Mouse (Mus musculus) intestine, embryonic 14.5 days (tissue): ENCODE results near the gene Fam129a. TPM values are rescaled to one million over a fixed set of nuclear protein-coding genes. Genes with fewer than 3 reads are reported as not detected.

ENCODE experiments used
- ATAC-seq: fragments of 200-750 bp; cut with Nextera tagmentation; replicated peaks from 2 replicates; pipeline ENCODE4 v1.8.0; 2017; ENCODE audit warnings: low read depth, moderate number of reproducible peaks, moderate TSS enrichment, moderate library complexity; ENCODE audit not compliant: low FRiP score, low TSS enrichment
- DNase-seq: peaks from one replicate; pipeline ENCODE4 v3.0.0-alpha.2; 2018; ENCODE audit warnings: low spot score
- H3K27ac ChIP-seq: fragments of 300-500 bp; sonication (generic); 2 replicates; pipeline ENCODE4 v1.5.1; 2014; ENCODE audit warnings: low read depth, mild to moderate bottlenecking, control low read depth
- H3K27me3 ChIP-seq: fragments of 300-500 bp; sonication (generic); replicated peaks from 2 replicates; pipeline ENCODE4 v1.6.1; 2014; ENCODE audit warnings: low read length, control low read depth; ENCODE audit not compliant: control insufficient read depth, insufficient read depth
- H3K36me3 ChIP-seq: fragments of 300-500 bp; sonication (generic); 2 replicates; pipeline ENCODE4 v1.6.1; 2014; ENCODE audit warnings: low read length, control low read depth; ENCODE audit not compliant: control insufficient read depth, insufficient read depth
- H3K4me1 ChIP-seq: fragments of 300-500 bp; sonication (generic); replicated peaks from 2 replicates; pipeline ENCODE4 v1.6.1; 2014; ENCODE audit warnings: low read length, control low read depth, mixed read lengths; ENCODE audit not compliant: control insufficient read depth, insufficient read depth
- H3K4me2 ChIP-seq: fragments of 300-500 bp; sonication (generic); 2 replicates; pipeline ENCODE4 v1.6.1; 2014; ENCODE audit warnings: low read length
- H3K4me3 ChIP-seq: fragments of 300-500 bp; sonication (generic); 2 replicates; pipeline ENCODE4 v1.5.1; 2014; ENCODE audit warnings: low read depth, low read length, control low read depth, mixed read lengths
- H3K9ac ChIP-seq: fragments of 300-500 bp; sonication (generic); 2 replicates; pipeline ENCODE4 v1.6.1; 2014; ENCODE audit warnings: mild to moderate bottlenecking, low read length
- H3K9me3 ChIP-seq: fragments of 300-500 bp; sonication (generic); 2 replicates; pipeline ENCODE4 v1.6.1; 2016; ENCODE audit warnings: low read length, control low read depth; ENCODE audit not compliant: control insufficient read depth
- WGBS: fragments of 180-500 bp; shearing (Covaris S2); extraction: QIAGEN DNeasy Blood & Tissue Kit; methylation state at CpG from one replicate; pipeline ENCODE4 v1.1.7; 2014; 5-methylcytosine and 5-hydroxymethylcytosine counted together
- polyA plus RNA-seq: library from polyadenylated mRNA; unstranded; fragments of >200 nt; fragmentation: Nextera tagmentation; extraction: Ambion mirVana; gene quantifications from 2 replicates; pipeline ENCODE4 v1.2.1, GENCODE M21; 2014

Gene Fam129a
- polyA plus RNA-seq, 1 experiment from 2014 or later: 5.2 TPM

DNA sequence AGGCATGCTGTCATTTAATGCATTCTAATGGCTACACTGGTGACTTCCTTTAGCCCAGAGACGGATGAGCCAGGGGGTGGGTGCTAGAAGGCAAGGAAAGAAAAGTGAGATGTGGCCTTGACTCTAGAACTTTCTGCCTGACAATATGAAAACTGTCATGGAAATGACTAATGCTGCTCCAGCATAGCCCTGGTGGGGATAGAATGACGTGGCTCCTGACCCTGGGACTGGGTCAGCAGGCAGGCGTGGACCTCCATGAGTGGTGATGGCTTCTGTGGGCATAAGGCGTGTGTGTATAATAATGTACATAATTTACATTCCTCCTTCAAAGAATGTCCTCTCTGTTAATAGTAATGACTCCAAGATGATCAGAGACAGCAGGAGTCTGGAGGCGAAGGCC lies 104.7 kb downstream of the Fam129a start:
- 27% methylated on average over 5 of the region's 5 CpGs for WGBS
- H3K9me3 ChIP-seq: no peaks in the 10 kb centered on the region
- no peak overlapping the region for H3K27ac ChIP-seq
- no peak overlapping the region for H3K4me2 ChIP-seq
- H3K36me3 ChIP-seq: no peaks in the 10 kb centered on the region
- H3K9ac ChIP-seq: no peak overlapping the region
- peaks cover 20% of the 10 kb centered on the region; the same call in 1 of the 2 replicates for H3K4me1 ChIP-seq
- ATAC-seq (0 out of 2 replicates have a peak, but pooled peaks have one; percentile 22), DNase-seq (no peak)
- no peaks in the 10 kb centered on the region for H3K27me3 ChIP-seq
- no peak overlapping the region for H3K4me3 ChIP-seq

DNA sequence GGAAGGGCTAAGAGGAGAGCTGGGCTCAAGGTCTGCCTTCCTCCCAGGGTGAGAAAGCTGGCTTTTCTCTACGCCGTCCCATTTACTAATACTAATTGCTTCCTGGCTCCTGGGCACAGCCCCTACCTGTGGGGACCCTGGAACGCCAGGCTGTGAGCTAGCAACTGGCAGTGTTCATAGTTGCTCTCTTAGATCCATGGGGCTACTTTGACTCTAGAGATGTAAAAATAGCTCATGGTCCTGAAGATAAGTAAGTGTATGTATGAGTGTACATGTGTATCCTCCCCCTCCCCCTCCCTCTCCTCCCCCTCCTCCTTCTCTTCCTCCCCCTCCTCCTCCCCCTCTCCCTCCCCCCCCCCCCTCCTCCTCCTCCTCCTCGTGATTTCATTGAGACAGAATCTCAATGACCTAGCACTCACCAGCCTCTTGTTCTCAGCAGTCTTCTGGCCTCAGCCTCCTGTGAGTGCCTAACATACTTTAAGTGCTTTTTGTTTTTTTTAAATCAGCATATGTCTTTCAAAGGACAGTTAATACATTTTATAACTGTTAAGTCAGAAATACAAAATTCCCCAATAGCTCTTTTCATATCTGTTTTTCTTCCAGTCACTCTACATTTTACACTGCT lies 106.3 kb downstream of the Fam129a start:
- ATAC-seq: no peak; the same call in 1 of the 2 replicates
- no peak overlapping the region for H3K27ac ChIP-seq
- no peak overlapping the region for H3K4me3 ChIP-seq
- no peaks in the 10 kb centered on the region for H3K27me3 ChIP-seq
- no peaks in the 10 kb centered on the region for H3K36me3 ChIP-seq
- no peak overlapping the region for H3K4me2 ChIP-seq
- no peak overlapping the region for H3K9ac ChIP-seq
- H3K4me1 ChIP-seq: peaks cover 20% of the 10 kb centered on the region; the same call in 1 of the 2 replicates
- no peaks in the 10 kb centered on the region for H3K9me3 ChIP-seq
- WGBS: 34% methylated on average over 3 of the region's 4 CpGs
- DNase-seq: no peak

DNA sequence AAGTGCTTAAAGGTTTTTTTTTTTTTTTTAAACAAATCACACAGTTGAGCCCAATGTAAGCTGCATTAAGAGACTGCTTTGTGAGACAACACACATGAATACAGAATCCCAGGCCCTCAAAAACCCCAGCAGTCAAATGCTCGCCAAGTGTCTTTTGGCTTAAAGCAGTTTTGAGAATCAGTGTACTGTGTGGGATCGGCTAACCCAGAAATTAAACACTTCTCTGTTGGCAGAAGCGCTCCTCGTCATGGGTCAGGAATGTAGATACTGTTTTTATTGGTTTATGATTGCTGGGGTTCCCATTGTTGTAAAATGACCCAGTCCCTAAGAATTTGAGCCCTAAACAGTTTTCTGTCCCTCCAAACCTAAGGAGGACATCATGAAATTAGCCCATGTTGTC lies 107.0 kb downstream of the Fam129a start:
- no peak overlapping the region for H3K4me2 ChIP-seq
- no peak overlapping the region for H3K27ac ChIP-seq
- no peak overlapping the region for H3K9ac ChIP-seq
- no peak overlapping the region for H3K4me3 ChIP-seq
- 45% methylated on average over 4 of the region's 4 CpGs for WGBS
- H3K9me3 ChIP-seq: no peaks in the 10 kb centered on the region
- H3K27me3 ChIP-seq: no peaks in the 10 kb centered on the region
- H3K36me3 ChIP-seq: no peaks in the 10 kb centered on the region
- ATAC-seq (no peak), DNase-seq (no peak)
- H3K4me1 ChIP-seq: peaks cover 20% of the 10 kb centered on the region; the same call in 1 of the 2 replicates

DNA sequence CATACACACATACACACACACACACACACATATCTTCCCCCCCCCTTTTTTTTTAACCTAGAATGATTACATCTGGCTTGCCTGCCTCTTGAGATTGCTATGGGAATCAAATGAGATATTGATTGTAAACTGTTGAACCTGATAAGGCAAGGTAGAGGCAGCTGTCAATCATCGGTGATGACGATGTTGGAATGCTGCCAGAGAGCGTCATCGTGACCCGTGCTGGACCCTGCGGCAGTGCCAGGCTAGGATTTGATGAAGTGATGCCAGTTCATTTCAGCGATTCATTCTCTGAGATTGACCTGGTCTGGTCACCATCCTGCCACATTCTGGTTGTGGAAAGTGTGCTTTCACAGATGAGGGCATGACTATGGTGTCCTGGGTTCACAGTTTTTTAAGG lies 108.2 kb downstream of the Fam129a start:
- H3K4me1 ChIP-seq: peaks cover 20% of the 10 kb centered on the region; the same call in 1 of the 2 replicates
- 87% methylated on average over 7 of the region's 7 CpGs for WGBS
- no peak overlapping the region for H3K4me2 ChIP-seq
- DNase-seq (no peak), ATAC-seq (no peak)
- no peaks in the 10 kb centered on the region for H3K9me3 ChIP-seq
- H3K27me3 ChIP-seq: no peaks in the 10 kb centered on the region
- no peaks in the 10 kb centered on the region for H3K36me3 ChIP-seq
- H3K4me3 ChIP-seq: no peak overlapping the region
- H3K27ac ChIP-seq: no peak overlapping the region
- no peak overlapping the region for H3K9ac ChIP-seq

DNA sequence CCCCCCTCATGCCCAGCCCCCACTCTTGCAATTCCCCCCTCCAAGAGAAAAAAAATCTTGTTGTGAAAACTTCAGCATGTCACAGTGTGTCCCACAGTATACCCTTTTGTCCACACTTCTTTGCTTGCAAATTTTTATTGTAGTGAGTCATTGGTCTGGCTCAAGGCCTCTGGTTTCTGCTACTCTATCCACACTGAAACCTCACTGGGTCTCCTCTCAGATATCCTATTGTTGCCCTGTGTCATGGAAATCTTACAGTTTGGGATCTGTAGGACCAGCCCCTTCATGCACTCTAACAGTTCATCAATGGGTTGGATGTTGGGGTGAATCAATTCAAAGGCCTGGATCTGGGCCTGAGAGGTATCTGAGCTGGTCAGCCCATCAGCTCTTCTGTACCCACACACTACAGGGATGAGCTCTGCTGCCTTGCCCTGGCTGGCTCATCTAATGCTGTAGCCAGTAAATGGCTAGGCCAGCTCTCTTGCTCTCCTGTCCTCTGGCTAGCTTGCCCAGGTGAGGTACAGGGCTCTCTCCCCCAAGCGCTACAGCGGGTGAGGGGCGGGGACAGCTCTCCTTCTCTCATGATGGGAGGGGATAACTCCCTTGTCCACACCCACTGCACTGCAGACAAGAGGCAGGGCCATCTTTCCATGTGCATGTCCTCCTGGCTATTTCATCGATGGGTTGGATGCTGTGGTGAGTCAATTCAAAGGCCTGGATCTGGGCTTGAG lies 109.1 kb downstream of the Fam129a start:
- DNase-seq (no peak), ATAC-seq (no peak)
- Histone ChIP-seq H3K9ac (no peak overlapping the region), H3K4me1 (peaks cover 28% of the 10 kb centered on the region; the same call in 1 of the 2 replicates), H3K4me2 (no peak overlapping the region), H3K27ac (no peak overlapping the region), H3K4me3 (no peak overlapping the region), H3K27me3 (no peaks in the 10 kb centered on the region), H3K36me3 (no peaks in the 10 kb centered on the region), H3K9me3 (no peaks in the 10 kb centered on the region)
- 95% methylated on average over 4 of the region's 4 CpGs for WGBS

DNA sequence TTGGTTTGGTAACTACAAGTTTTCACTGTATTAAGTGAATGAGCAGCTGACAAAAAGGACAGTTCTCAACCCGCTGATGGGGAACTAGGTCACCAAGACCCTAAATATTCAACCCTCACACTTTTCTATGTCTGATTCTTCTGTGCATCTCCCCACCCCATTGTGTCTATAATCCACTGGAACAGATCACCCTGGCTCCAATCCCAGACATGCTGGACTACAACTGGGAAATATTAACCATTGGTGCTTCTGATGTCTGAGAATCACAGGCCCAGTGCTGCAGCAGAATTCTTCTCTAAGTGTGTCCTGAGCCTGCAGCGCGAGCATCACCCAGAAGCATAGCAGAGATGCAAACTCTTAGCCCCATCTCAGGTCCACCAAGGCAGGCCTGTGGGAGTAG lies 110.0 kb downstream of the Fam129a start:
- Histone ChIP-seq H3K9me3 (no peaks in the 10 kb centered on the region), H3K4me2 (no peak overlapping the region), H3K36me3 (no peaks in the 10 kb centered on the region), H3K4me1 (peaks cover 27% of the 10 kb centered on the region; the same call in 1 of the 2 replicates), H3K4me3 (no peak overlapping the region), H3K27me3 (no peaks in the 10 kb centered on the region), H3K9ac (no peak overlapping the region), H3K27ac (no peak overlapping the region)
- no peak for ATAC-seq
- DNase-seq: no peak
- 92% methylated on average over 3 of the region's 3 CpGs for WGBS

DNA sequence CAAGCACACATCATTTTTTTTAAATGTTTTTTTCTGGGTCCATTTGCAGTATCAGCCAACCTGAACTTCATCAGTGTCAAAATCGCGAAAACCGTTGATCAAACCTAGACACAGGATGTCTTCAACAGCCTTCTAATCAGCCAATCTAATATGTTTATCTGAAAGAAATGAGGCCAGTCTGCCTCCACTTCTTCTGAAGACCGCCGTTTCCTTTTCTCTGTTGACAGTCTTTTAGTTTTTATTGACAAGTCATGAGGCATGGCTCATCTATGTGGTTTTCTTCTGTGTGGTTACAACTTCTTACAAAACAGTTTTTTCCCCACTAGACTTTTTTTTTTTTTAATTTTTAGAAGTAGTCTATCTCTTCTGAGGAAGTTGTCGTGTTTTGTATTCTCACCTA lies 111.9 kb downstream of the Fam129a start:
- peaks cover 30% of the 10 kb centered on the region for H3K4me1 ChIP-seq
- no peaks in the 10 kb centered on the region for H3K36me3 ChIP-seq
- ATAC-seq (no peak), DNase-seq (no peak)
- no peak overlapping the region for H3K4me2 ChIP-seq
- no peak overlapping the region for H3K4me3 ChIP-seq
- no peak overlapping the region for H3K27ac ChIP-seq
- no peak overlapping the region for H3K9ac ChIP-seq
- WGBS: 75% methylated on average over 6 of the region's 6 CpGs
- no peaks in the 10 kb centered on the region for H3K9me3 ChIP-seq
- H3K27me3 ChIP-seq: no peaks in the 10 kb centered on the region

DNA sequence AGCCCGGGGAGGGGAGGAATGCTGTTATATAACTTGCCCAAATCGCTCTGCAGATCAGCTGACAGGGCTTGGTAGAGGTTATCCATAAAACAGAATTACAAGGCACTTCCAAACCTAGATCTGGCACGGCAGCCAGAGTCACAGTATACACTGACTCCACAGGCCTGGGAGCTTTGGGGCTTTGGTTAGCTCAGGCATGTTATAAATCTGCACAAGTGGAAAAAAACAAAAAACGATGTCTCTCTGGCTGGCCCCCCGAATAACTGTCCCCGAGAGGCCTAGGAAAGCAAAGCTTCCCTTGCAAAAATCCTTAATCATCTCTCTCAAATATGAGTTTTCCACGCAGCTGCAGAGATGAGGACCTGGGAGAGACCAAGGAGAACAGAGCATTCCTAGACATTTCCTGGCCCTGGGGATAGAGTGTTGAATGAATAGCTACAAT lies 113.5 kb downstream of the Fam129a start:
- no peaks in the 10 kb centered on the region for H3K27me3 ChIP-seq
- no peak overlapping the region for H3K4me3 ChIP-seq
- H3K9me3 ChIP-seq: no peaks in the 10 kb centered on the region
- H3K27ac ChIP-seq: no peak overlapping the region
- H3K4me2 ChIP-seq: no peak overlapping the region
- WGBS: 44% methylated on average over 7 of the region's 7 CpGs
- no peak for ATAC-seq
- H3K9ac ChIP-seq: no peak overlapping the region
- no peak for DNase-seq
- peaks cover 33% of the 10 kb centered on the region for H3K4me1 ChIP-seq
- no peaks in the 10 kb centered on the region for H3K36me3 ChIP-seq
